Mouse (Mus musculus): ENCODE results near the gene Mogs. TPM values are rescaled to one million over a fixed set of nuclear protein-coding genes. Genes with fewer than 3 reads are reported as not detected.

Mogs gene
- polyA plus RNA-seq, 1 experiment = 45.6 TPM

DNA sequence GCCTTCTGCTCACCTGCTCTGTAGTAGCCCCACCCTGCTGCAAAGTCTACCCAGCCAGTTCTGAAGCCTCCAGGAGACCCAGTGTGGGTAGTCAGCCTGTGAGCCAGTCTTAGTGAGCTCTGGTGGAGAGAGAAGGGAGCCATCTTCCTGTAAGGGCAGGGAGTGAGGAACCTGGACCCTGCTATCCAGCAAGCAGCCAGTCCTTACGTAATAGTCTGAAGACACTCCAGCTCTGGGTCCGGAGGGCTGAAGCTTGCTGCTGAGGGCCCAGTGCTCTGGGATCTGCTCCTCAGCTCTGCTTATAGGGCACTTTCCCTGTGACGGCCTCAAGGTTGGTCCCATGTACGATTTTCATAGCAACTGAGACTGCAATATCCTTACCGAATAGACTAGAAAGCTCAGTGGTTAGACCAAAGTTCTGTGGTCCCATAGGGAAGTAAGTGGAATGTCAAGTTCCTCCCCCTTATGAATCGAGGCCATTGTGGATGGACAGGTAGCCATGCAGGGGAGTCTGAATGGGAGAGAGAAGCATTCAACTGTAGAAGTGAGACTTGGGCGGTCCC is 19.7 kb downstream of the Mogs start, which contains the start of gene Rtkn:
Rtkn (plus strand) TSS at position 513 of the 563 bp plus-strand sequence.
- Histone ChIP-seq H3K27ac (ENCODE audit: insufficient read depth, low read depth, low read length) (peak within 1 kb of the TSS; percentile 93), H3K4me1 (ENCODE audit: control insufficient read depth, insufficient read depth, insufficient read length, low read length) (peaks cover 27% of the 10 kb centered on the region), H3K27me3 (ENCODE audit: control insufficient read depth, insufficient read depth, low read length) (no peaks in the 10 kb centered on the region), H3K4me3 (ENCODE audit: low read depth, low read length) (peak within 1 kb of the TSS; percentile 83), H3K36me3 (ENCODE audit: control insufficient read depth, insufficient read depth, low read length) (peaks cover 4% of the 10 kb centered on the region; the same call in 1 of the 2 replicates)
- TF ChIP-seq CTCF (IDR thresholded peaks at IDR 0.05; ENCODE audit: extremely low read depth, insufficient read length, insufficient replicate concordance, low read depth, low read length) (no peak), POLR2A (IDR thresholded peaks at IDR 0.05; ENCODE audit: low read depth, low read length) (peak; percentile 58; the same call in 1 of the 2 replicates)
- 28% methylated on average over 7 of the region's 7 CpGs for WGBS

DNA sequence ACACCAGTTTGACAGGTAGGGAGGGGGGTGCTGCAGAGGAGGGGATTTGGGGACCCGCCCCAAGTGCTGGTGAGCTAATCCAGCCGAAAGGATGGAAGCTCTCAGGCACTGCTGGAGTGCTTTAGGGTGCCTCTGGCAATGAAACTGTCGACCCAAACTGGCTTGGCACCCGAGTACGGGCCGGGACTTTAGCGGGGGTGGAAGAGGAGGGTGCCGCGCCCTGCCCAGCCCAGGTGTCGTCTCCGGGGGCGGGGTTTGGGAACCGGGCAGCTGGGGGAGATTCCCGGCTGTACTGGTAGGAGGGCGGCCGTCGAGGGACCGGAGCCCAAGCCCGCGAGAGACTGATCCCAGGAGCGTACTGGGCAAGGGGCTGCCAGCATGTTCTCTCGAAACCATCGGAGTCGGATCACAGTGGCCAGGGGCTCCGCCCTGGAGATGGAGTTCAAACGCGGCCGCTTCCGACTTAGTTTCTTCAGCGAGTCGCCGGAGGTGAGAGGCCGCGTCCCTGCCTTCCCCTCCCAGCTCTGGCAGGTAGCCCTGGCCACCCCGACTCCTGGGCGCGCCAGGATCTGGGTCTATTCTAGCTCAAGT is 20.4 kb downstream of the Mogs start:
- TF ChIP-seq POLR2A (IDR thresholded peaks at IDR 0.05; ENCODE audit: low read depth, low read length) (peak; percentile 39), CTCF (IDR thresholded peaks at IDR 0.05; ENCODE audit: extremely low read depth, insufficient read length, insufficient replicate concordance, low read depth, low read length) (no peak)
- 3% methylated on average over 37 of the region's 37 CpGs for WGBS
- Histone ChIP-seq H3K27me3 (ENCODE audit: control insufficient read depth, insufficient read depth, low read length) (no peaks in the 10 kb centered on the region), H3K4me1 (ENCODE audit: control insufficient read depth, insufficient read depth, insufficient read length, low read length) (peaks cover 27% of the 10 kb centered on the region), H3K4me3 (ENCODE audit: low read depth, low read length) (peak overlapping the region; percentile 83), H3K27ac (ENCODE audit: insufficient read depth, low read depth, low read length) (peak overlapping the region; percentile 93), H3K36me3 (ENCODE audit: control insufficient read depth, insufficient read depth, low read length) (peaks cover 6% of the 10 kb centered on the region; the same call in 1 of the 2 replicates)

DNA sequence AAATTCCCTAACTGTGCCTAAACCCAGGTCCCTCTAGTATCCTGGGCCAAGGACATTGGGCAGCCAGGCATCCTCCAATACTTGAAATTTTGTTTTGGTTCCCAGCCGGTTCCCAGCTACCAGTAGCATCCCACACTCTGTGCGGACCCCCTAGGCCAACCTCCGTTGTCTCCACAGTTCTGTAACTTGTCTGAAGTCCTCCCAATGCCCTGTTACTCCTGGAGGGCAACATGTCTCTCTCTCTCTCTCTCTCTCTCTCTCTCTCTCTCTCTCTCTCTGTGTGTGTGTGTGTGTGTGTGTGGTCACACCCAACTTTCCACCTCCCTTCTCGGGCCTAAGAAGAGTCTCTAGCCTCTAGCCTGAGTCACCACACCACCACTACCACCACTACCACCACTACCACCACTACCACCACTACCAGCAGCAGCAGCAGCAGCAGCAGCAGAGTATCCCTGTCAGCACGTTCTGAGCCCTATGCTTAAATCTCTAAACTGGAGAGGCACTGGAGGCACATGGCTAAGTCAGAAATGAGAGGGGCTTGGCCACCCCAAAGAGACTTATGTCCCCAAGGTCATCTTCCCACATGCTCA is 21.1 kb downstream of the Mogs start:
- TF ChIP-seq CTCF (IDR thresholded peaks at IDR 0.05; ENCODE audit: extremely low read depth, insufficient read length, insufficient replicate concordance, low read depth, low read length) (no peak), POLR2A (IDR thresholded peaks at IDR 0.05; ENCODE audit: low read depth, low read length) (no peak)
- 15% methylated on average over 5 of the region's 5 CpGs for WGBS
- Histone ChIP-seq H3K4me3 (ENCODE audit: low read depth, low read length) (peak overlapping the region; percentile 83), H3K27ac (ENCODE audit: insufficient read depth, low read depth, low read length) (peak overlapping the region; percentile 93), H3K27me3 (ENCODE audit: control insufficient read depth, insufficient read depth, low read length) (no peaks in the 10 kb centered on the region), H3K36me3 (ENCODE audit: control insufficient read depth, insufficient read depth, low read length) (peaks cover 6% of the 10 kb centered on the region; the same call in 1 of the 2 replicates), H3K4me1 (ENCODE audit: control insufficient read depth, insufficient read depth, insufficient read length, low read length) (peaks cover 21% of the 10 kb centered on the region)

DNA sequence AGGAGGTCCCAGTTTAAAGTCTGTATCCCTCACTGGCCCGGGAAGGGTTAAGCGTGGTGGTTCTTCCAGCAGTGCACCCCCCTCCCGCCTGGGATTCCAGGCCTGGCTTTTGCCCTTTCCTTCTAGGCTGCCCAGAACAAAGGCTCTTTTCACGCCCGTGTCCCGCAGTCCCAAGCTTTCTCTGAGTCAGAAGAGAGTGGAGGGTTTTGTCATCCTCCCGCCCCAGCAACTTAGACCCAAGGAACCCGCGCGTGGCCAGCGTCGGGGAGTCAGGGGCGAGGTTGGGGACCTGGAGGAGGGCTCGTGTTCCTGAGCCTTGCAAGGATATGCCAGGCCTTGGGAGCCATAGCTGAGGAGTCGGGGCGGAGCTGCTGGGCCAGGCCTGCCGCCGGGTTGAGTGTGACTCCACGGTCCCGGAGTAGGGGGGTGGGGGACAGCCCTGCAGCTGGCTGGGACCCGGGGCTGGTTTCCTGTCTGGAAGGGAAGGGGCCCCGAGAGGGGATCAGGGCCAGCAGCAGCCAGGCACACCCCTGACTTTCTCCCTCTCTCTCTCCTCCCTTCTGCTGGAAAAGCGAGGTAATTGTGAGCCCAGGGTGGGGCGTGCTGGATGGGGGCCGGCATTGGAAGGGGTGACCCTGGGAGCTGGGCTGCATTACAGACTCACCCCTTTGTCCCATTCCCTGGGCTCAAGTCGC is 21.7 kb downstream of the Mogs start:
- 1% methylated on average over 26 of the region's 26 CpGs for WGBS
- Histone ChIP-seq H3K4me1 (ENCODE audit: control insufficient read depth, insufficient read depth, insufficient read length, low read length) (peaks cover 21% of the 10 kb centered on the region), H3K27ac (ENCODE audit: insufficient read depth, low read depth, low read length) (peak overlapping the region; percentile 93), H3K4me3 (ENCODE audit: low read depth, low read length) (peak overlapping the region; percentile 83), H3K27me3 (ENCODE audit: control insufficient read depth, insufficient read depth, low read length) (no peaks in the 10 kb centered on the region), H3K36me3 (ENCODE audit: control insufficient read depth, insufficient read depth, low read length) (peaks cover 6% of the 10 kb centered on the region; the same call in 1 of the 2 replicates)
- TF ChIP-seq POLR2A (IDR thresholded peaks at IDR 0.05; ENCODE audit: low read depth, low read length) = peak; percentile 41
- TF ChIP-seq CTCF (IDR thresholded peaks at IDR 0.05; ENCODE audit: extremely low read depth, insufficient read length, insufficient replicate concordance, low read depth, low read length) = no peak

DNA sequence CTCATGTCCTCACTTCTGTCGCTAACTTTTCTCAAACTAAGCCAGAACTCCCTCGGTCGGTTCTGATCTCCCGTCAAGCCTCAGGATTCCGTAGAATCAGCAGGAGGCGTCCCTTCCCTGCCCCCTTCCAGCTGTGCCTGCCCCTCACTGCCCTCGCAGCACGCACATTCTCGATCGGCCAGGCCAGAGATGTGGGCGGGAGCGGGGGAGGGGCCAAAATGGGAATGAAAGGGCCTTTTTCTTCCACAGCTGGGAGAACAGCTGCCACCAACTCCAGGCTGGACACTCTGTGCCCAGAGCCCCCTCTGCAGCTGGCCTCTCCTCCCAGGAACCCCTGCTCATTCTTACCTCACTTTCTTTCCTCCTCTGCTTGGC is 22.3 kb downstream of the Mogs start:
- 1% methylated on average over 12 of the region's 12 CpGs for WGBS
- TF ChIP-seq POLR2A (IDR thresholded peaks at IDR 0.05; ENCODE audit: low read depth, low read length) = peak; percentile 45
- peak; percentile 9; the same call in 1 of the 2 replicates for TF ChIP-seq CTCF (IDR thresholded peaks at IDR 0.05; ENCODE audit: extremely low read depth, insufficient read length, insufficient replicate concordance, low read depth, low read length)
- Histone ChIP-seq H3K27ac (ENCODE audit: insufficient read depth, low read depth, low read length) (peak overlapping the region; percentile 93), H3K36me3 (ENCODE audit: control insufficient read depth, insufficient read depth, low read length) (peaks cover 6% of the 10 kb centered on the region; the same call in 1 of the 2 replicates), H3K4me1 (ENCODE audit: control insufficient read depth, insufficient read depth, insufficient read length, low read length) (peaks cover 22% of the 10 kb centered on the region), H3K27me3 (ENCODE audit: control insufficient read depth, insufficient read depth, low read length) (no peaks in the 10 kb centered on the region), H3K4me3 (ENCODE audit: low read depth, low read length) (peak overlapping the region; percentile 83)

DNA sequence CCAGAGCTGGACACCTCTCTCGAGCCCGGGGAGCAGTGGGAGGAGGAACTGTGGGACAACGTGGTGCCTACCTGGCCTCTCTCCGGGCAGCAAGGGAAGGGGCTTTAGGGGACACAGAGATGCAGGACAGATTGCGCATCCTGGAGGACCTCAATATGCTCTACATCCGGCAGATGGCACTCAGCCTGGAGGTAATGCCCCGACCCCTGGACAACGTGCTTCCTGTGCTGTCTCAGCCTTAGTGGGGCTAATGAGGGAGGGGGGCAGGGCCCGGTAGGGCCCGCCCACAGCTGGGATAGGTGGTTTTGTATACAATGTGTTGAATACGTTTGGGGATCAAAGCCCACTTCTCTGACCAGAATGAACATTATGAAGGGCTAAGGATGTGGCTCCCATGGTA is 22.8 kb downstream of the Mogs start:
- TF ChIP-seq POLR2A (IDR thresholded peaks at IDR 0.05; ENCODE audit: low read depth, low read length) (no peak), CTCF (IDR thresholded peaks at IDR 0.05; ENCODE audit: extremely low read depth, insufficient read length, insufficient replicate concordance, low read depth, low read length) (no peak)
- Histone ChIP-seq H3K27ac (ENCODE audit: insufficient read depth, low read depth, low read length) (peak overlapping the region; percentile 93), H3K27me3 (ENCODE audit: control insufficient read depth, insufficient read depth, low read length) (no peaks in the 10 kb centered on the region), H3K4me1 (ENCODE audit: control insufficient read depth, insufficient read depth, insufficient read length, low read length) (peaks cover 21% of the 10 kb centered on the region), H3K4me3 (ENCODE audit: low read depth, low read length) (peak overlapping the region; percentile 83), H3K36me3 (ENCODE audit: control insufficient read depth, insufficient read depth, low read length) (peaks cover 6% of the 10 kb centered on the region; the same call in 1 of the 2 replicates)
- WGBS = 9% methylated on average over 11 of the region's 11 CpGs
